Mouse (Mus musculus) midbrain, embryonic 14.5 days (tissue): ENCODE data around the gene Inka1. TPM values are rescaled to one million over a fixed set of nuclear protein-coding genes. Genes with fewer than 3 reads are reported as not detected.

Experiments
- ATAC-seq: fragments of 200-750 bp; cut with Nextera tagmentation; 2 replicates; pipeline ENCODE4 v1.8.0; 2017; ENCODE audit warnings: moderate number of reproducible peaks, moderate library complexity; ENCODE audit not compliant: low FRiP score, low TSS enrichment
- DNase-seq: peaks from one replicate; pipeline ENCODE4 v3.0.0-alpha.2; 2015
- H3K27ac ChIP-seq: fragments of 300-500 bp; sonication (generic); replicated peaks from 2 replicates; pipeline ENCODE4 v1.5.1; 2014; ENCODE audit warnings: mild to moderate bottlenecking, low read depth, low read length, moderate library complexity
- H3K27me3 ChIP-seq: fragments of 300-500 bp; sonication (generic); 2 replicates; pipeline ENCODE4 v1.6.1; 2014; ENCODE audit warnings: low read length, control low read depth, mixed read lengths; ENCODE audit not compliant: control insufficient read depth, insufficient read depth
- H3K36me3 ChIP-seq: fragments of 300-500 bp; sonication (generic); 2 replicates; pipeline ENCODE4 v1.6.1; 2014; ENCODE audit warnings: low read length, control low read depth; ENCODE audit not compliant: control insufficient read depth, insufficient read depth
- H3K4me1 ChIP-seq: fragments of 300-500 bp; sonication (generic); 2 replicates; pipeline ENCODE4 v1.6.1; 2014; ENCODE audit warnings: mild to moderate bottlenecking, antibody characterized with exemption, low read length, control low read depth; ENCODE audit not compliant: control insufficient read depth, insufficient read depth
- H3K4me2 ChIP-seq: fragments of 300-500 bp; sonication (generic); 2 replicates; pipeline ENCODE4 v1.6.1; 2014; ENCODE audit warnings: mild to moderate bottlenecking, low read length, moderate library complexity
- H3K4me3 ChIP-seq: fragments of 300-500 bp; sonication (generic); replicated peaks from 2 replicates; pipeline ENCODE4 v1.5.1; 2014; ENCODE audit warnings: low read depth, low read length
- H3K9ac ChIP-seq: fragments of 300-500 bp; sonication (generic); replicated peaks from 2 replicates; pipeline ENCODE4 v1.6.1; 2014; ENCODE audit warnings: mild to moderate bottlenecking, low read length, moderate library complexity
- H3K9me3 ChIP-seq: fragments of 300-500 bp; sonication (generic); 2 replicates; pipeline ENCODE4 v1.6.1; 2016; ENCODE audit warnings: low read length, control low read depth, mixed read lengths; ENCODE audit not compliant: control insufficient read depth
- WGBS: fragments of 180-500 bp; shearing (Covaris S2); extraction: QIAGEN DNeasy Blood & Tissue Kit; methylation state at CpG from one replicate; pipeline ENCODE4 v1.1.7; 2014; 5-methylcytosine and 5-hydroxymethylcytosine counted together
- polyA plus RNA-seq: library from polyadenylated mRNA; unstranded; fragments of >200 nt; fragmentation: Nextera tagmentation; extraction: Ambion mirVana; gene quantifications from 2 replicates; pipeline ENCODE4 v1.2.1, GENCODE M21; 2014

Gene Inka1
- polyA plus RNA-seq, 1 experiment from 2014 or later = 13.3 TPM

DNA sequence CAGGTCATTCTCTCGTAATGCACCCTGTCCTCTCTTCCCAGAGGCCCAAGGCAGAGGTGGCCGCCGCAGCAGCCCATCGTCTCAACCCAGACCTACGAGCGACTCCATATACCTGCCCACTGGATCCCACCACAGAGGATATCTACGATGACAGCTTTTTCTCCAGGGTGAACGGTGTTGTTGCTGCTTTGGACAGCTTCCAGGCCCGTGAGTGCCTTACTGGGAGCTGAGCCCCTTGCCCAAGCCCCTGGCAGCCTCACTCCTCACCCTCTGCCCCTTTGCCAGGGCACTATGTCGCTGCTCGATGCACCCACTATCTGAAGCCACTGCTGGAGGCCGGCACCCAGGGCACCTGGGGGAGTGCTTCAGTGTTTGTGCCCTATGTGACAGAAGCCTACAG, 6.9 kb downstream of the Inka1 start:
- H3K27ac ChIP-seq = no peak overlapping the region
- WGBS = 91% methylated on average over 12 of the region's 12 CpGs

DNA sequence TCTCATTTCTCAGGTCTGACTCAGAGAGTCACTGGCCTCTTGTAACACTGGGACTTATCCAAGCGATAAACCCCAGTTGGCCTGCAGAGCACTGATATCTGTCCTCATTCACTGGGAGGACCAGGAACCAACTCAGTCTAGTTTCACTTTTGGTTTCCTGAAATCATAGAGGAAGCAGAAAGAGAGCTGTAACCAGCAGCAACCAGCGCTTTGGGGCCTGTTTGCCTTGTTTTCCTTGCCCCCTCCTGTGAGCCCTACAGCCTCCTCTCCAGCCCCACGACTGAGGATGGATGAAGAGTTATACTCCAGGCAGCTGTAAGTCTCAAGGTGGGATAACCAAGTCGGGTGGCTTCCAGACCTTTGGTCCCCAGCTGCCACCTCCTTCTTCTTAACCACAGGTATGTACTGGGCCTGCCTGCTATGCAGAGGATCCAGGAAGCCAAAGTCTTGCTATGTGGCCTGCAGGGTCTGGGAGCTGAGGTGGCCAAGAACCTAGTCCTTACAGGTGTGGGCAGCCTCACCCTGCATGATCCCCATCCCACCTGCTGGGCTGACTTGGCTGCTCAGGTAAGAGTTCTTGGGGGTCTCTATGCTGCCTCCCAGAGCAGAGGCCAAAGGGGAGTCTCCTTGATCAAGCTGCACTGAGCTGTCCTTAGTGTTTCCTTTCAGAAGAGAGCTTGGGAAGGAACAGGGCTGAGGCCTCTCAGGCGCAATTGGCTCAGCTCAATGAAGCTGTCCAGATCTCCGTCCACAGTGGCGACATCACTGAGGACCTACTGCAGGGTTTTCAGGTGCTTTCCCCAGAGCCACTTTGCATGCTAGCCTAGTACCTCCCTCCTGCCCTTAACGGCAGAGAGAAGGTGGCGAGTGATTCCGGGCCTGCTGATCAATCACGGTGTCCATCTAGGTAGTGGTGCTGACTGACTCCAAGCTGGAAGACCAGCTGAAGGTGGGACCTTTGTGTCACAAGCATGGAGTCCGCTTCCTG, 10.0 kb downstream of the Inka1 start, which contains the start of gene Uba7:
Gene Uba7, plus strand, starts transcription at position 107 of the 988 bp plus-strand sequence.
- no peak within 1 kb of the TSS for H3K4me2 ChIP-seq
- ATAC-seq (no peak), DNase-seq (no peak)
- H3K4me1 ChIP-seq = no peaks in the 10 kb centered on the region
- no peaks in the 10 kb centered on the region for H3K27me3 ChIP-seq
- no peaks in the 10 kb centered on the region for H3K9me3 ChIP-seq
- no peak within 1 kb of the TSS for H3K9ac ChIP-seq
- 78% methylated on average over 12 of the region's 12 CpGs for WGBS
- H3K27ac ChIP-seq = no peak within 1 kb of the TSS
- H3K4me3 ChIP-seq = no peak within 1 kb of the TSS
- 0 out of 2 replicates have a peak, but pooled peaks cover 2% of the 10 kb centered on the region for H3K36me3 ChIP-seq

More for the DNA sequence above, 6.9 kb downstream of the Inka1 start:
- H3K36me3 ChIP-seq = no peaks in the 10 kb centered on the region
- no peak for DNase-seq
- H3K27me3 ChIP-seq = peaks cover under 1% of the 10 kb centered on the region; the same call in 1 of the 2 replicates
- no peaks in the 10 kb centered on the region for H3K9me3 ChIP-seq
- H3K4me3 ChIP-seq = no peak overlapping the region
- no peak overlapping the region for H3K4me2 ChIP-seq
- no peaks in the 10 kb centered on the region for H3K4me1 ChIP-seq
- no peak for ATAC-seq
- no peak overlapping the region for H3K9ac ChIP-seq

DNA sequence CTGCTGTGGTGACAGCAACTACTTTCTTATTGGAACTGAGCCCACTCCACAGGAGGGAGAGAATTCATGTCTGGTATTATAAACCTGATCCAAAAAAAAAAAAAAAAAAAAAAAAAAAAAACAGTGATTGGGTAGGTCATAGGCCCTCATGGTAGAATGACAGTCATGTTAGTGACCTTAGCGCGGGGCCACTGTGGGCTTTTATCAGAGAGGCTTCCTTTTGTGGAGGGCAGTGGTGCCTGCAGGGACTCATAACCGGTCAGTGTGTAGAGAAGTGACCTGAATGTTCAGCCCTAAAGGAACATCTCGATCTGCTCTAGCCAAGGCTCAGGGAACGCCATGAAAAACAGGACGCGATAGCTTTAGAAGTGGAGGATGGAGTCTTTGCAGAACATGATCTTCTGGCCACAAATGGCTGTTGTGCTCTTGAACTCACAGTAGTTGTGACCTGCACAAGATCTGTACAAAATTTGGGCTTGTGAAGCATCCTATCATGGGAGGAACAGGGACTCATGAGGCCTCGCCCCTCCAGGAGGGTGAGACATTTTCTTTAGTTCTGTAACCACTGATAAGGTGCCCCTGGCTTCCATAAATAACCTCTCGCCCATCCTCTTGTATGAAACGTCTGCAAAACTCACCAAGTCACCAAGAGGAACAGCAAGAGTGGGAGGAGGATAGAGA, 11.0 kb downstream of the Inka1 start:
- no peak overlapping the region for H3K4me3 ChIP-seq
- no peaks in the 10 kb centered on the region for H3K27me3 ChIP-seq
- H3K4me2 ChIP-seq = no peak overlapping the region
- ATAC-seq (no peak), DNase-seq (no peak)
- no peak overlapping the region for H3K9ac ChIP-seq
- H3K4me1 ChIP-seq = no peaks in the 10 kb centered on the region
- H3K36me3 ChIP-seq = 0 out of 2 replicates have a peak, but pooled peaks cover 3% of the 10 kb centered on the region
- no peak overlapping the region for H3K27ac ChIP-seq
- no peaks in the 10 kb centered on the region for H3K9me3 ChIP-seq
- 84% methylated on average over 10 of the region's 10 CpGs for WGBS

DNA sequence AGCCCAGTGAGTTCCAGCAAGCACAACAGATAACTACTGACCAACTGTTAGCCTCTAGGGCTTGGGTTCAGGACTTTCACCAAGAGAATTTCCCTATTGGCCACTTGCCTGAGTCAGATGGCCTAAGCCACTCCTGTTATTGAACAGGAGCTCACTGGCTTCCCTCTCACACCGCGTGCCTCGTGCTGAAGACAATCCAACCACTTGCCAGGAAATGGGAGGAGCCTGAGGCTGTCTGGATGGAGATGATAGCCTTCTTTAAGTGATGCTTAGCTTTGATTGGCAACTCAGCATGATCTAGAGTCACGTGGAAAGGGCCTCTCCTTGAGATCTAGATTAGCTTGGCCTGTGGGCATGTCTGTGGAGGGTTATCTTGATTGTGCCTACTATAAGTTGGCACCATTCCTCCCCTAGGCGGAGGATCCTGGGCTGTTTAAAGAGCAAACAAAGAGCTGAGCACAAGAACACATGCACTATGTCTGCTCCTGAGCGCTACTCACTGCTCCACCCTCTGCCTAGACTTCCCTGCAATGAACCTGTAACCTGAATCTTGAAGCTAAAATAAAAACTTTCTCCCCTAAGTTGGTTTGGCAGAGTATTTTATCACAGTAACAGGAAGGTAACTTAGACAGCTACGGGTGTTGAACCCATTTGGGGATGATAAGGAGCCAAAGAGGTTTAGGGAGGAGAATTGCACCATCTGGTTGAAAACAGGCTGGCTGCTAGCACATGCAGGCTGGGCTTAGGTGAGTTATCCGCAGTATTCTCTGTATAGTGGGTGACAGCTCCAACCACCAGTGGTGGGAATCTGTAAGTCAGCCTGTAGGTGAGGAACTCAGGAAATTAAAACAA, 13.8 kb downstream of the Inka1 start:
- Histone ChIP-seq H3K9ac (no peak overlapping the region), H3K4me1 (no peaks in the 10 kb centered on the region), H3K9me3 (no peaks in the 10 kb centered on the region), H3K36me3 (peaks cover 3% of the 10 kb centered on the region; the same call in 1 of the 2 replicates), H3K4me2 (no peak overlapping the region), H3K27me3 (no peaks in the 10 kb centered on the region), H3K27ac (no peak overlapping the region), H3K4me3 (no peak overlapping the region)
- ATAC-seq (no peak), DNase-seq (no peak)
- WGBS = 85% methylated on average over 8 of the region's 8 CpGs

DNA sequence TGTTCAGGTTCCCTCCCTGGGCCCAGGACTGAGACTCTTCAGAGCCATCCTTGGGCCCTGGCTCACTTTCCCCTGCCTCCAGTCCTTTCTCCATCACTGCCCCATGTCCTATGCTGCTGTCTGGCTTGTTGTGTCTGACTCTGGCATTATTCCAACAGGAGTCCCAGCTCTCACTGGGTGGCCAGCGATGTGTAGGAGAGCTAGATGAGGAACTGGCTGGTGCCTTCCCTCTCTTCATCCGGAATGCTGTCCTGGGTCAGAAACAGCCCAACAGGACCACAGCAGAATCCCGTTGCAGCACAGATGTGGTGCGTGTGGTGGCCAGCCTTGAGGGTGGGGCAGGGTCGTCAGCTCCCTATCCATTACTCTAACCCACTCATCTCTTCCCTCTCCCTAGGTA, 15.4 kb downstream of the Inka1 start:
- no peak for ATAC-seq
- H3K9ac ChIP-seq = no peak overlapping the region
- 90% methylated on average over 5 of the region's 5 CpGs for WGBS

DNA sequence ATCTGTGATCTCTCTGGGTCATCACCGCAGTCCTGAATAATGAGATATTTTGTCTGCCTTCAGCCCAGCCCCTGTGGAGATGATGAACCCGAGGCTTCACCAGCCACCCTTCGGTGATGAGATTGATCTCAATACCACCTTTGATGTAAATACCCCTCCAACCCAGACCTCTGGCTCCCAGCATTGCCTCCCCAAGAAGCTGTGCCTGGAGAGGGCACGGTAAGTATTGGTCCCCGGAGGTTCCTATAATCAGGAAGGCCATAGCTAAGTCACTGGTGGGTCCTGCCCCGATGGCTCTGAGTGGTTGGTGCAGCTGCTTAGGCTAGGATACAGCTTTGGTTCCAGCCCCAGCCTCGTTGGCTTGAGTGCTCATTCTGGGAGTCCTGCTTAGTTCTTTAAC, 17.1 kb downstream of the Inka1 start:
- no peak for ATAC-seq
- Histone ChIP-seq H3K4me1 (no peaks in the 10 kb centered on the region), H3K36me3 (peaks cover 3% of the 10 kb centered on the region; the same call in 1 of the 2 replicates), H3K27ac (no peak overlapping the region), H3K9ac (no peak overlapping the region), H3K9me3 (no peaks in the 10 kb centered on the region), H3K27me3 (no peaks in the 10 kb centered on the region), H3K4me3 (no peak overlapping the region), H3K4me2 (no peak overlapping the region)
- 93% methylated on average over 7 of the region's 7 CpGs for WGBS
- DNase-seq = no peak

More for the DNA sequence above, 15.4 kb downstream of the Inka1 start:
- Histone ChIP-seq H3K36me3 (peaks cover 3% of the 10 kb centered on the region; the same call in 1 of the 2 replicates), H3K27ac (no peak overlapping the region), H3K4me2 (no peak overlapping the region), H3K4me1 (no peaks in the 10 kb centered on the region), H3K4me3 (no peak overlapping the region), H3K27me3 (no peaks in the 10 kb centered on the region), H3K9me3 (no peaks in the 10 kb centered on the region)
- no peak for DNase-seq

DNA sequence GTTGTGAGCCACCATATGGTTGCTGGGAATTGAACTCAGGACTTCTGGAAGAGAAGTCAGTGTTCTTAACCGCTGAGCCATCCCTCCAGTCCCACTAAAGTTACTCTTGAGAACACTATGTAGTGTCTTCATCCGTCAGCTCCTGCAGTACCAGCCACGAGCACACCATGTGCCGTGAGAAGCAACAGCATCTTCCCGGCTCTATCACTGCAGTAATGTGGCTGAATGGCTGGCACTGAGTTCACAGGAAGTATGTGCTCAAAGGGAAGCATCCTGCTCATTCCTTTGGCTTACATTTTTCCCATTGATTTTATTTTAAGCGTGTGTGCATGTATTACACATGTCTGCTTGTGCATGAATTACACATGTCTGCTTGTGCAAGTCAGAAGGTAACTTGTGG, 18.2 kb downstream of the Inka1 start:
- Histone ChIP-seq H3K9me3 (no peaks in the 10 kb centered on the region), H3K27me3 (no peaks in the 10 kb centered on the region), H3K9ac (no peak overlapping the region), H3K4me2 (no peak overlapping the region), H3K4me1 (no peaks in the 10 kb centered on the region), H3K4me3 (no peak overlapping the region), H3K36me3 (peaks cover 3% of the 10 kb centered on the region; the same call in 1 of the 2 replicates), H3K27ac (no peak overlapping the region)
- ATAC-seq (no peak), DNase-seq (no peak)
- 89% methylated on average over 6 of the region's 6 CpGs for WGBS

DNA sequence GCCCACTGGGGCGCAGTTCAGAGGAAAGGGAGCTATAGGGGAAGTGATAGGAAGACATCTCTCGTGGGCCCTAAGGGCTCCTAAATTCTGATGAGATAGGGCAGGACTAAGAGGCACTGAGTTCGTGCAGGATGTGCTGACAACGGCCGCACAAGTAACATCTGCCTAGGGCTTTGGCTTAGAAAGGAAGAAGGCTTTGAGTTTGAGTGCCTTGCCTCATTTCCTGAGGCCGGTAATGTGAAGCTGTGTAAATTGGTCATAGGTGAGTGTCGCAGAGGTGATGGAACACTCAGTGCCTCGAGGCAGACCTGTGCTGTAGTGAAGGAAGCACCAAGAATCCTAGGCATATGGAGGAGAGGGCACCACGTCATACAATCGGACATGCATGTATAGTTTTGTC, 19.0 kb downstream of the Inka1 start:
- H3K36me3 ChIP-seq = peaks cover 3% of the 10 kb centered on the region; the same call in 1 of the 2 replicates
- no peak overlapping the region for H3K4me2 ChIP-seq
- ATAC-seq = no peak
- no peaks in the 10 kb centered on the region for H3K27me3 ChIP-seq
- DNase-seq = no peak
- no peaks in the 10 kb centered on the region for H3K9me3 ChIP-seq
- peaks cover 1% of the 10 kb centered on the region for H3K4me1 ChIP-seq
- H3K27ac ChIP-seq = no peak overlapping the region
- no peak overlapping the region for H3K4me3 ChIP-seq
- 93% methylated on average over 10 of the region's 10 CpGs for WGBS
- no peak overlapping the region for H3K9ac ChIP-seq
